In the genomic region with DNA sequence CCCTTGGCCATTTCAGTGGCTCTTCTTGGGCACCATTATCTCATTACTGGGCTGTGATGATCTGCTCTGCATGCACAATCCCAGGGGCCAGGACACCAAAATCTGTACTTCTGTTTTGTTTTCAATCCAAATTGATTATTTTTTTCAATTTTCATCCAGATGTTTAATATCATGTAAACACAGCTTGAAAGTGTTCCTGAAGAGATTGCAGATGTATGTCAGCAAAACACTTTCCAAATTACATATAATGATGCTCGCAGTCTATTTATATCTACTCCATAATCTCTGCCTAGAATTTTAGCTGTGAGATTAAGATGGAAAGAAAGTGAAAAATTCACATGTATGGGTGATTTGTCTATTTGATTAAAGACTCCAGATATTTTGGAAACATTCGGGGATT, we compare ENCODE assay signal across 20 mouse cellular contexts. TPM values are rescaled to one million over a fixed set of nuclear protein-coding genes. Genes with fewer than 3 reads are reported as not detected.
DNase-seq lines count a peak whose midpoint lies in the region; ATAC-seq and TF ChIP-seq lines count a peak whose summit lies in the region.
"Had no signal": no experiment of that assay in that cellular context is flagged by ENCODE, and none has a peak within 500 bp of the region (broad histone marks: within the 10 kb centered on the region; RNA-seq: fewer than 3 reads in every experiment).

No protein-coding gene starts in this region.

- no peak for ATAC-seq in lung, embryonic 14.5 days (ENCODE audit: insufficient read depth)
- ATAC-seq in lung, embryonic 16.5 days (ENCODE audit: low read depth) = peak; percentile 51; the same call in 1 of the 2 replicates
- peak; percentile 40 for ATAC-seq in lung, postnatal 0 days
- ATAC-seq: activated CD4-positive, CD25-positive, alpha-beta regulatory T cell, adult 4 months; CD4-positive, CD25-positive, alpha-beta regulatory T cell, adult 4 months; Patski had no signal

- no peak overlapping the region for H3K4me3 ChIP-seq in lung, embryonic 14.5 days (ENCODE audit: low read depth, low read length)
- no peak overlapping the region for H3K4me3 ChIP-seq in lung, embryonic 16.5 days (ENCODE audit: low read length)
- H3K4me3 ChIP-seq in lung, postnatal 0 days (ENCODE audit: low read depth, low read length) = no peak overlapping the region

- H3K9me3 ChIP-seq in lung, embryonic 14.5 days (ENCODE audit: low read depth, low read length) = no peaks in the 10 kb centered on the region
- H3K9me3 ChIP-seq in lung, embryonic 16.5 days (ENCODE audit: control insufficient read depth, low read length) = no peaks in the 10 kb centered on the region
- no peaks in the 10 kb centered on the region for H3K9me3 ChIP-seq in lung, postnatal 0 days (ENCODE audit: low read length)
- H3K9me3 ChIP-seq: G1E had no signal

- peak; percentile 43 for DNase-seq in lung, embryonic 14.5 days
- DNase-seq in lung, postnatal 14 days = no peak
- no peak for DNase-seq in lung, postnatal 4 days
- peak; percentile 68 for DNase-seq in lung, postnatal 0 days (ENCODE audit: low spot score)
- DNase-seq in lung, postnatal 10 days = no peak
- DNase-seq: adrenal gland, adult 2 months; adrenal gland, adult 8-10 months; adrenal gland, postnatal 10 days; adrenal gland, postnatal 14 days; adrenal gland, postnatal 25 days; adrenal gland, postnatal 36 days; B cell, adult 2 months; cerebellum, adult 11 months; cerebellum, adult 11-12 months; cerebellum, adult 18-20 months had no signal

- 42% methylated on average over 2 of the region's 2 CpGs for WGBS in lung, embryonic 14.5 days
- 41% methylated on average over 2 of the region's 2 CpGs for WGBS in lung, embryonic 16.5 days
- 47% methylated on average over 2 of the region's 2 CpGs for WGBS in lung, postnatal 0 days

- H3K27me3 ChIP-seq in lung, embryonic 14.5 days (ENCODE audit: insufficient read depth, low read length) = no peaks in the 10 kb centered on the region
- no peaks in the 10 kb centered on the region for H3K27me3 ChIP-seq in lung, embryonic 16.5 days (ENCODE audit: control insufficient read depth, insufficient read depth, low read depth, low read length)
- H3K27me3 ChIP-seq in lung, postnatal 0 days (replicated peaks; ENCODE audit: insufficient read depth, low read length) = no peaks in the 10 kb centered on the region

- no peak overlapping the region for H3K4me2 ChIP-seq in lung, embryonic 14.5 days
- H3K4me2 ChIP-seq in lung, embryonic 16.5 days (ENCODE audit: low read depth, low read length) = no peak overlapping the region
- H3K4me2 ChIP-seq in lung, postnatal 0 days (replicated peaks; ENCODE audit: low read depth, low read length) = no peak overlapping the region

- H3K36me3 ChIP-seq in lung, embryonic 14.5 days (ENCODE audit: insufficient read depth) = no peaks in the 10 kb centered on the region
- H3K36me3 ChIP-seq in lung, embryonic 16.5 days (ENCODE audit: control insufficient read depth, insufficient read depth, low read length) = no peaks in the 10 kb centered on the region
- H3K36me3 ChIP-seq in lung, postnatal 0 days (ENCODE audit: insufficient read depth, low read length) = no peaks in the 10 kb centered on the region
- H3K36me3 ChIP-seq: G1E had no signal

- H3K9ac ChIP-seq in lung, embryonic 14.5 days = no peak overlapping the region
- no peak overlapping the region for H3K9ac ChIP-seq in lung, embryonic 16.5 days (ENCODE audit: low read length)
- H3K9ac ChIP-seq in lung, postnatal 0 days (replicated peaks; ENCODE audit: low read depth) = no peak overlapping the region

- no peaks in the 10 kb centered on the region for H3K4me1 ChIP-seq in lung, embryonic 14.5 days (ENCODE audit: insufficient read depth)
- no peaks in the 10 kb centered on the region for H3K4me1 ChIP-seq in lung, embryonic 16.5 days (replicated peaks; ENCODE audit: control insufficient read depth, insufficient read depth, low read length)
- H3K4me1 ChIP-seq in lung, postnatal 0 days (ENCODE audit: insufficient read depth, low read depth, low read length) = no peaks in the 10 kb centered on the region

- H3K27ac ChIP-seq in lung, embryonic 14.5 days (ENCODE audit: low read depth) = no peak overlapping the region
- H3K27ac ChIP-seq in lung, embryonic 16.5 days (ENCODE audit: low read length) = no peak overlapping the region
- H3K27ac ChIP-seq in lung, postnatal 0 days (ENCODE audit: low read length) = no peak overlapping the region

- TF ChIP-seq EP300 in lung, postnatal 0 days (IDR thresholded peaks at IDR 0.05) = peak; percentile 54

- no peak for TF ChIP-seq CTCF in lung, embryonic 14.5 days (IDR thresholded peaks at IDR 0.05; ENCODE audit: low read depth)
- TF ChIP-seq CTCF in lung, postnatal 0 days (IDR thresholded peaks at IDR 0.05) = no peak

RNA-seq across cellular contexts. Expression of a gene that starts 9.6 kb away (rescaled TPM):
- 0.49 and 0.76 TPM in 2 replicates for polyA plus RNA-seq in lung, embryonic 14.5 days (2014; fragmentation: Nextera tagmentation; extraction: Ambion mirVana)
- polyA plus RNA-seq in lung, embryonic 16.5 days (2015; fragmentation: Nextera tagmentation; extraction: Ambion mirVana) = 0.73 and 1.1 TPM in 2 replicates
- 1.3 and 1.7 TPM in 2 replicates for polyA plus RNA-seq in lung, postnatal 0 days (2015; fragmentation: Nextera tagmentation; extraction: Ambion mirVana)
- polyA plus RNA-seq: activated CD4-positive, CD25-positive, alpha-beta regulatory T cell, adult 4 months; CD4-positive, CD25-positive, alpha-beta regulatory T cell, adult 4 months; G1E; Patski had no signal

Comparison
In these comparisons a context has a peak if more than half of its experiments do, and no peak if none do; other contexts are left out.
1. DNase-seq: peak in lung, embryonic 14.5 days (single experiment) and lung, postnatal 0 days (single experiment); none in lung, postnatal 14 days (single experiment), lung, postnatal 4 days (0 of 2) and lung, postnatal 10 days (single experiment).